Mouse (Mus musculus): ENCODE measurements around the gene Tnpo3. TPM values are rescaled to one million over a fixed set of nuclear protein-coding genes. Genes with fewer than 3 reads are reported as not detected.

The Tnpo3 gene
- total RNA-seq, 2 experiments from 2014 or later: 67.8 to 68.7 TPM

DNA sequence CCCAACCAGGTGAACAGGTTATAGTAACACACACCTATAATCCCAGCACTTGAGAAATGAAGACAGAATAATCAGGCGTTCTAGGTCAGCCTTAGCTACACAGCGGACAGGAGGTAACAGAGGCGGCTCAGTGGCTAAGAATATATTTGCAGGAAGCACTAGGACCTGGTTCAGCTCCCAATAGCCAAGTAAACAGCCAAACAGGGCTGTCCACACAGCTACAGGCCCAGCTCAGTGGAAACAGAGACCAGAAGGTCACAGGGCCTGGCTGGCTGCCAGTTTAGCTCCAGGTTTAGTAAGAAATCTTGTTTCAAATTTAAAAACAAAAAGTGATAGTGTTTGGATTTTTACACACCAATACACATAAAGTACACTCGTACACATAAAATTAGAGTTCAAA, 115.6 kb downstream of the Tnpo3 start:
- DNase-seq (ENCODE audit: low spot score in 2 of 2): no peak

Other genes with a start within 250 kb of the Tnpo3 start
- gene Opn1sw, start 221.4 kb downstream of the Tnpo3 start, total RNA-seq (2021): under 1 TPM; 0.26 to 0.35 TPM
- gene Ccdc136, start 213.6 kb downstream of the Tnpo3 start, total RNA-seq (2021): 10 to 100 TPM; 60.0 to 66.7 TPM
- 1 to 10 TPM; 1.8 to 3.2 TPM for gene Flnc, start 176.6 kb downstream of the Tnpo3 start, total RNA-seq (2021)
- 100 to 1,000 TPM; 234 to 240 TPM for gene Atp6v1f, start 142.2 kb downstream of the Tnpo3 start, total RNA-seq (2021)
- under 1 TPM in 1 of 2 experiments, not detected in 1; 0.85 TPM for gene Atp6v1fnb, start 138.4 kb downstream of the Tnpo3 start, total RNA-seq (2021)
- 1 to 10 TPM; 6.8 to 7.5 TPM for gene Kcp, start 101.9 kb downstream of the Tnpo3 start, total RNA-seq (2021)
- gene Irf5, start 83.3 kb downstream of the Tnpo3 start, total RNA-seq (2021): 1 to 10 TPM; 3.5 to 3.7 TPM
- 10 to 100 TPM; 28.8 to 29.9 TPM for gene Tspan33, start 84.3 kb upstream of the Tnpo3 start, total RNA-seq (2021)
- gene Smo, start 125.6 kb upstream of the Tnpo3 start, total RNA-seq (2021): 10 to 100 TPM; 12.9 to 14.4 TPM
- 100 to 1,000 TPM; 160 to 162 TPM for gene Ahcyl2, start 158.1 kb upstream of the Tnpo3 start, total RNA-seq (2021)

Data from layer of hippocampus, postnatal 14 days (tissue).